Mouse (Mus musculus): Measurements from ENCODE around the gene Zfp579. TPM values are rescaled to one million over a fixed set of nuclear protein-coding genes. Genes with fewer than 3 reads are reported as not detected.

Gene Zfp579
- total RNA-seq (2023; ENCODE audit: inconsistent age): 11.6 to 24.7 TPM (median 17.1 TPM) in 4 replicates

GRCm38 (mm10) chr7:4996003-4996895 lies at the start of gene Zfp579:
Gene Zfp579, minus strand, starts transcription at chr7:4996158.

GRCm38 (mm10) chr7:5038109-5038732 lies 42.3 kb upstream of the Zfp579 start, which contains the start of gene Zfp784:
Gene Zfp784, minus strand, starts transcription at chr7:5038446.

GRCm38 (mm10) chr7:5033818-5034217 lies 37.9 kb upstream of the Zfp579 start, which contains the start of gene 4632433K11Rik:
Gene 4632433K11Rik, plus strand, starts transcription at chr7:5034118.

GRCm38 (mm10) chr7:5020000-5020681 lies 24.2 kb upstream of the Zfp579 start, which contains the start of the genes Zfp865 and Ccdc106:
Gene Zfp865, plus strand, starts transcription at chr7:5020376.
Gene Ccdc106, plus strand, starts transcription at chr7:5020553.

GRCm38 (mm10) chr7:5015118-5016001 lies 19.4 kb upstream of the Zfp579 start, which contains the start of gene Gm44973:
Gene Gm44973, plus strand, starts transcription at chr7:5015496.

GRCm38 (mm10) chr7:5014251-5015117 lies 18.5 kb upstream of the Zfp579 start, which contains the start of the genes Zfp524 and Fiz1:
Gene Zfp524, plus strand, starts transcription at chr7:5014415.
Gene Fiz1, minus strand, starts transcription at chr7:5014697.

GRCm38 (mm10) chr7:4971068-4971467 lies 24.9 kb downstream of the Zfp579 start, which contains the start of gene Sbk3:
Gene Sbk3, minus strand, starts transcription at chr7:4971168.

GRCm38 (mm10) chr7:4964272-4964671 lies 31.7 kb downstream of the Zfp579 start, which contains the start of gene Sbk2:
Gene Sbk2, minus strand, starts transcription at chr7:4964406.

Other genes with a start within 250 kb of the Zfp579 start
- gene Cox6b2, start 243.1 kb downstream of the Zfp579 start, total RNA-seq (2023; ENCODE audit: inconsistent age): 2.3 to 5.0 TPM (median 4.1 TPM) in 4 replicates
- gene Fam71e2, start 224.9 kb downstream of the Zfp579 start, total RNA-seq (2023; ENCODE audit: inconsistent age): not detected in 4 replicates
- gene Il11, start 213.3 kb downstream of the Zfp579 start, total RNA-seq (2023; ENCODE audit: inconsistent age): not detected in 4 replicates
- gene Tmem190, start 213.2 kb downstream of the Zfp579 start, total RNA-seq (2023; ENCODE audit: inconsistent age): not detected in 4 replicates
- gene Tmem238, start 206.5 kb downstream of the Zfp579 start, total RNA-seq (2023; ENCODE audit: inconsistent age): 2.0 to 2.9 TPM (median 2.4 TPM) in 4 replicates
- 1,659 to 1,852 TPM (median 1,727 TPM) in 4 replicates for gene Rpl28, start 203.3 kb downstream of the Zfp579 start, total RNA-seq (2023; ENCODE audit: inconsistent age)
- 137 to 170 TPM (median 148 TPM) in 4 replicates for gene Ube2s, start 183.6 kb downstream of the Zfp579 start, total RNA-seq (2023; ENCODE audit: inconsistent age)
- 0.39 to 1.9 TPM (median 0.72 TPM) in 4 replicates for gene Shisa7, start 151.5 kb downstream of the Zfp579 start, total RNA-seq (2023; ENCODE audit: inconsistent age)
- gene Isoc2b, start 125.9 kb downstream of the Zfp579 start, total RNA-seq (2023; ENCODE audit: inconsistent age): 6.1 to 12.0 TPM (median 7.0 TPM) in 4 replicates
- gene Isoc2a, start 119.0 kb downstream of the Zfp579 start, total RNA-seq (2023; ENCODE audit: inconsistent age): 10.5 to 13.7 TPM (median 12.2 TPM) in 4 replicates
- not detected in 4 replicates for gene Gm36210, start 89.6 kb downstream of the Zfp579 start, total RNA-seq (2023; ENCODE audit: inconsistent age)
- 36.5 to 39.0 TPM (median 38.7 TPM) in 4 replicates for gene Zfp628, start 80.9 kb downstream of the Zfp579 start, total RNA-seq (2023; ENCODE audit: inconsistent age)
- gene Nat14, start 74.1 kb downstream of the Zfp579 start, total RNA-seq (2023; ENCODE audit: inconsistent age): 8.3 to 9.7 TPM (median 9.1 TPM) in 4 replicates
- gene Ssc5d, start 70.4 kb downstream of the Zfp579 start, total RNA-seq (2023; ENCODE audit: inconsistent age): 0.19 to 0.39 TPM (median 0.34 TPM) in 4 replicates
- 0.35 to 1.0 TPM in 2 of 4 replicates, not detected in the others for gene Sbk2, start 31.8 kb downstream of the Zfp579 start, total RNA-seq (2023; ENCODE audit: inconsistent age)
- gene Sbk3, start 25.0 kb downstream of the Zfp579 start, total RNA-seq (2023; ENCODE audit: inconsistent age): 0.29 TPM in 1 of 4 replicates, not detected in the others
- 8.6 to 10.0 TPM (median 9.5 TPM) in 4 replicates for gene Zfp524, start 18.3 kb upstream of the Zfp579 start, total RNA-seq (2023; ENCODE audit: inconsistent age)
- gene Fiz1, start 18.5 kb upstream of the Zfp579 start, total RNA-seq (2023; ENCODE audit: inconsistent age): 54.1 to 62.6 TPM (median 56.9 TPM) in 4 replicates
- not detected in 4 replicates for gene Gm44973, start 19.3 kb upstream of the Zfp579 start, total RNA-seq (2023; ENCODE audit: inconsistent age)
- gene Zfp865, start 24.2 kb upstream of the Zfp579 start, total RNA-seq (2023; ENCODE audit: inconsistent age): 42.2 to 48.1 TPM (median 47.2 TPM) in 4 replicates
- not detected in 4 replicates for gene Ccdc106, start 24.4 kb upstream of the Zfp579 start, total RNA-seq (2023; ENCODE audit: inconsistent age)
- gene 4632433K11Rik, start 38.0 kb upstream of the Zfp579 start, total RNA-seq (2023; ENCODE audit: inconsistent age): not detected in 4 replicates
- gene Zfp784, start 42.3 kb upstream of the Zfp579 start, total RNA-seq (2023; ENCODE audit: inconsistent age): 6.6 to 10.3 TPM (median 8.7 TPM) in 4 replicates
- 1.9 to 4.5 TPM (median 3.5 TPM) in 4 replicates for gene Zfp580, start 55.4 kb upstream of the Zfp579 start, total RNA-seq (2023; ENCODE audit: inconsistent age)
- gene U2af2, start 66.0 kb upstream of the Zfp579 start, total RNA-seq (2023; ENCODE audit: inconsistent age): 502 to 531 TPM (median 512 TPM) in 4 replicates
- gene Epn1, start 84.1 kb upstream of the Zfp579 start, total RNA-seq (2023; ENCODE audit: inconsistent age): 203 to 221 TPM (median 219 TPM) in 4 replicates
- not detected in 4 replicates for gene Rfpl4, start 120.8 kb upstream of the Zfp579 start, total RNA-seq (2023; ENCODE audit: inconsistent age)
- 0.51 to 1.2 TPM (median 1.0 TPM) in 3 of 4 replicates, not detected in the other for gene Rasl2-9, start 129.8 kb upstream of the Zfp579 start, total RNA-seq (2023; ENCODE audit: inconsistent age)
- not detected in 4 replicates for gene Vmn1r55, start 153.5 kb upstream of the Zfp579 start, total RNA-seq (2023; ENCODE audit: inconsistent age)
- gene Vmn1r56, start 200.6 kb upstream of the Zfp579 start, total RNA-seq (2023; ENCODE audit: inconsistent age): not detected in 4 replicates
- gene Vmn1r57, start 222.3 kb upstream of the Zfp579 start, total RNA-seq (2023; ENCODE audit: inconsistent age): not detected in 4 replicates

Data from B cell, adult (primary cell).